10 mouse cellular contexts compared by ENCODE assay signal in the genomic region with DNA sequence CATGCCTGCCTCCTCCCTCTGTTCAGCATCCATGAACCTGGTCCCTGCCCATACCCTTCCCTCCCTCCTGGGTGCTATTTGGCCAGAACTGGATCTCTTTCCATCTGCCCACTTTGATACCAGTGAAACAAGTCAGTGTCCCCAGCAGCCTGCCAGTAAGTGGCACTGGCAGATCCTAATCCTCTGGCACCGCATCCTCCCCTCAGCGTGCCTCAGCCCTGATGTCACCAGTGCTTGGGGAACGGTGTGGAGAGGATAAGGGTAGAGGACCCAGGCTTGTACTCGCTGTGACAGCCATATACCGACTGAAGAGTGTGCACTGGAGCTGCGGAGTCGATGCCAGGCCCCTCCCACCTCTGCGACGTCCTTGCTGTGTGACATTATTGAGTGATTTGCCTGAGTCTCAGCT.
DNase-seq lines count a peak whose midpoint lies in the region; ATAC-seq and TF ChIP-seq lines count a peak whose summit lies in the region.
"Had no signal": no experiment of that assay in that cellular context is flagged by ENCODE, and none has a peak within 500 bp of the region (broad histone marks: within the 10 kb centered on the region; RNA-seq: fewer than 3 reads in every experiment).

No protein-coding gene starts in this region.

- H3K4me1 ChIP-seq in forebrain, embryonic 15.5 days = peaks cover 35% of the 10 kb centered on the region
- H3K4me1 ChIP-seq in midbrain, postnatal 0 days (ENCODE audit: insufficient read depth, low read length) = no peaks in the 10 kb centered on the region
- H3K4me1 ChIP-seq: heart, embryonic 15.5 days had no signal

- TF ChIP-seq CTCF in gastrocnemius, adult 2 months (IDR thresholded peaks at IDR 0.05) = no peak
- TF ChIP-seq CTCF in midbrain, postnatal 0 days (IDR thresholded peaks at IDR 0.05) = no peak
- TF ChIP-seq CTCF in left cerebral cortex, adult 2 months (IDR thresholded peaks at IDR 0.05) = no peak

- intact Hi-C loops in gastrocnemius, adult 2 months (cut with DNase I) = no loop called here
- intact Hi-C loops in gastrocnemius, postnatal 14 days (cut with DNase I; ENCODE audit: low total_unique reads) = no loop called here
- intact Hi-C loops in left cerebral cortex, adult 2 months (cut with DNase I) = no loop called here

- peak; percentile 23 for DNase-seq in gastrocnemius, adult 2 months
- no peak for DNase-seq in gastrocnemius, postnatal 14 days
- peak; percentile 96 for DNase-seq in brain, adult 2 months (ENCODE audit: low read depth, low spot score)
- DNase-seq in midbrain, postnatal 0 days (ENCODE audit: low spot score) = peak; percentile 63
- DNase-seq in left cerebral cortex, adult 2 months (ENCODE audit: extremely low spot score in 1 of 2, low spot score in 2 of 2) = no peak
- DNase-seq in thymus, postnatal 25 days = no peak
- no peak for DNase-seq in kidney, postnatal 14 days
- DNase-seq: liver, postnatal 0 days had no signal

- H3K27me3 ChIP-seq in forebrain, embryonic 15.5 days = no peaks in the 10 kb centered on the region
- H3K27me3 ChIP-seq in midbrain, postnatal 0 days (ENCODE audit: insufficient read depth, low read length) = no peaks in the 10 kb centered on the region
- H3K27me3 ChIP-seq: heart, embryonic 15.5 days had no signal

- no peaks in the 10 kb centered on the region for H3K36me3 ChIP-seq in forebrain, embryonic 15.5 days
- H3K36me3 ChIP-seq in midbrain, postnatal 0 days (ENCODE audit: insufficient read depth, low read length) = no peaks in the 10 kb centered on the region
- H3K36me3 ChIP-seq: heart, embryonic 15.5 days had no signal

- H3K9me3 ChIP-seq in forebrain, embryonic 15.5 days = no peaks in the 10 kb centered on the region
- H3K9me3 ChIP-seq in midbrain, postnatal 0 days (ENCODE audit: low read length) = no peaks in the 10 kb centered on the region
- H3K9me3 ChIP-seq: heart, embryonic 15.5 days had no signal

- no peak overlapping the region for H3K27ac ChIP-seq in gastrocnemius, adult 2 months
- peak overlapping the region; percentile 11; the same call in 1 of the 2 replicates for H3K27ac ChIP-seq in forebrain, embryonic 15.5 days (replicated peaks)
- H3K27ac ChIP-seq in midbrain, postnatal 0 days (ENCODE audit: low read depth, low read length) = no peak overlapping the region
- no peak overlapping the region for H3K27ac ChIP-seq in left cerebral cortex, adult 2 months
- H3K27ac ChIP-seq: heart, embryonic 15.5 days had no signal

- no peak overlapping the region for H3K9ac ChIP-seq in forebrain, embryonic 15.5 days (replicated peaks)
- H3K9ac ChIP-seq in midbrain, postnatal 0 days (replicated peaks; ENCODE audit: low read length, poor library complexity, severe bottlenecking) = no peak overlapping the region
- H3K9ac ChIP-seq: heart, embryonic 15.5 days; liver, postnatal 0 days had no signal

- no peak overlapping the region for H3K4me2 ChIP-seq in forebrain, embryonic 15.5 days (replicated peaks)
- H3K4me2 ChIP-seq in midbrain, postnatal 0 days (ENCODE audit: low read depth, low read length, poor library complexity, severe bottlenecking) = no peak overlapping the region
- H3K4me2 ChIP-seq: heart, embryonic 15.5 days had no signal

- no peak overlapping the region for H3K4me3 ChIP-seq in gastrocnemius, adult 2 months
- no peak overlapping the region for H3K4me3 ChIP-seq in forebrain, embryonic 15.5 days
- no peak overlapping the region for H3K4me3 ChIP-seq in midbrain, postnatal 0 days (ENCODE audit: low read depth, low read length)
- no peak overlapping the region for H3K4me3 ChIP-seq in left cerebral cortex, adult 2 months
- H3K4me3 ChIP-seq: heart, embryonic 15.5 days had no signal

- 36% methylated on average over 9 of the region's 9 CpGs for WGBS in forebrain, embryonic 15.5 days
- 46% methylated on average over 9 of the region's 9 CpGs for WGBS in midbrain, postnatal 0 days

- ATAC-seq in forebrain, embryonic 15.5 days (replicated peaks) = peak; percentile 75
- peak; percentile 53; the same call in 1 of the 2 replicates for ATAC-seq in midbrain, postnatal 0 days (ENCODE audit: low FRiP score)
- ATAC-seq: liver, postnatal 0 days had no signal

Comparison
In these comparisons a context has a peak if more than half of its experiments do, and no peak if none do; other contexts are left out.
1. DNase-seq: peak in gastrocnemius, adult 2 months (single experiment), brain, adult 2 months (single experiment) and midbrain, postnatal 0 days (single experiment); none in gastrocnemius, postnatal 14 days (single experiment), left cerebral cortex, adult 2 months (0 of 2), thymus, postnatal 25 days (single experiment) and kidney, postnatal 14 days (single experiment).